Mouse (Mus musculus) limb, embryonic 15.5 days (tissue): ENCODE measurements at regions not wholly inside any gene's neighbourhood (a gene's known extent, or its start where the extent isn't known, plus 50 kb on each side); places are given as distances from the start of the nearest gene placed in this dataset.

ENCODE experiments used
- ATAC-seq: fragments of 200-750 bp; cut with Nextera tagmentation; 2 replicates; pipeline ENCODE4 v1.8.0; 2017; ENCODE audit warnings: low read depth, moderate TSS enrichment; ENCODE audit not compliant: insufficient number of reproducible peaks, low FRiP score, low TSS enrichment
- H3K27ac ChIP-seq: fragments of 300-500 bp; sonication (generic); 2 replicates; pipeline ENCODE4 v1.5.1; 2015; ENCODE audit warnings: moderate library complexity, mild to moderate bottlenecking, inconsistent platforms
- H3K27me3 ChIP-seq: fragments of 300-500 bp; sonication (generic); 2 replicates; pipeline ENCODE4 v1.6.1; 2015; ENCODE audit warnings: inconsistent platforms
- H3K36me3 ChIP-seq: fragments of 300-500 bp; sonication (generic); 2 replicates; pipeline ENCODE4 v1.6.1; 2015; ENCODE audit warnings: inconsistent platforms
- H3K4me1 ChIP-seq: fragments of 300-500 bp; sonication (generic); 2 replicates; pipeline ENCODE4 v1.6.1; 2015; ENCODE audit warnings: inconsistent platforms
- H3K4me2 ChIP-seq: fragments of 300-500 bp; sonication (generic); 2 replicates; pipeline ENCODE4 v1.6.1; 2015; ENCODE audit warnings: mild to moderate bottlenecking, inconsistent platforms
- H3K4me3 ChIP-seq: fragments of 300-500 bp; sonication (generic); 2 replicates; pipeline ENCODE4 v1.5.1; 2015; ENCODE audit warnings: mild to moderate bottlenecking, inconsistent platforms
- H3K9ac ChIP-seq: fragments of 300-500 bp; sonication (generic); 2 replicates; pipeline ENCODE4 v1.6.1; 2015; ENCODE audit warnings: inconsistent platforms
- H3K9me3 ChIP-seq: fragments of 300-500 bp; sonication (generic); 2 replicates; pipeline ENCODE4 v1.6.1; 2016; ENCODE audit warnings: inconsistent platforms
- WGBS: fragments of 180-500 bp; shearing (Covaris S2); methylation state at CpG from one replicate; pipeline ENCODE4 v1.1.7; 2015; 5-methylcytosine and 5-hydroxymethylcytosine counted together

DNA sequence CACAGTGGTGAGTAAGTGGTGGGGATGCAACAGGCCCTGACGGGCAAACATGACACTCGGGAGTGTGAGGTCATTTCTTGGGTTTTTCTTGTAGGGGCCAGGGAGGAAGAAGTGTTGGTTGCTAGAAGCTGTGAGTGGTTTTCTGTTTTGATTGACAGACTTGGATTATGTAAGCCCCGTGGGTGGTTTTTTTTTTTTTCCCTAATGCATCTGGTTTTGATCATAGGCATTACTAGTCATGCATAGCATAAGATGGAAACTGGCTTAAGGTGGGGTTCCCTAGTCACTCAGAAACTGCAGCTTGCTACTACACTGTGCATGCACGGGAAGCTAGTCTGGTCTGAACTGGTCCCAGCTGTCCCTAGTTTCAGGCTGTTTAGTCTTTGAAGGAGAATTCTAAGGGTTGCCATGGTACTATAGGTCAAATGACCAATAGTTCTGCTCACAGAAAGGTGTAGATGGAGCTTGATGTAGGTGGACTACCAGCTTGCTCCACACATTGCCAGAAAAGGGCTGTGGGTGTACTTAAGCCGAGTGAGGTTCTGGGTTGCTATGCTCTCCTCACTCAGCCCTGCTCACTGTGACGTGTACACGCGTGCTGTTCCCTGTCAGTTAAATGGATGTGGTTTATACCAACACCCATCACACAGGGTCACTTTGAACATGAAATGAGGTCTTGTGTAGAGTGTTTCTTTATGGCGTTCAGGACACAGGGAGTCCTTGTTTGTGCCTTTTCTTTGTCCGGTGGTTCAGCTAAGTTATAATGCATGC lies 301.9 kb downstream of the Fut8 start:
- ATAC-seq = no peak
- Histone ChIP-seq H3K9ac (no peak overlapping the region), H3K4me1 (no peaks in the 10 kb centered on the region), H3K4me3 (no peak overlapping the region), H3K27ac (no peak overlapping the region), H3K4me2 (no peak overlapping the region), H3K27me3 (no peaks in the 10 kb centered on the region), H3K36me3 (no peaks in the 10 kb centered on the region), H3K9me3 (no peaks in the 10 kb centered on the region)
- 60% methylated on average over 10 of the region's 10 CpGs for WGBS

DNA sequence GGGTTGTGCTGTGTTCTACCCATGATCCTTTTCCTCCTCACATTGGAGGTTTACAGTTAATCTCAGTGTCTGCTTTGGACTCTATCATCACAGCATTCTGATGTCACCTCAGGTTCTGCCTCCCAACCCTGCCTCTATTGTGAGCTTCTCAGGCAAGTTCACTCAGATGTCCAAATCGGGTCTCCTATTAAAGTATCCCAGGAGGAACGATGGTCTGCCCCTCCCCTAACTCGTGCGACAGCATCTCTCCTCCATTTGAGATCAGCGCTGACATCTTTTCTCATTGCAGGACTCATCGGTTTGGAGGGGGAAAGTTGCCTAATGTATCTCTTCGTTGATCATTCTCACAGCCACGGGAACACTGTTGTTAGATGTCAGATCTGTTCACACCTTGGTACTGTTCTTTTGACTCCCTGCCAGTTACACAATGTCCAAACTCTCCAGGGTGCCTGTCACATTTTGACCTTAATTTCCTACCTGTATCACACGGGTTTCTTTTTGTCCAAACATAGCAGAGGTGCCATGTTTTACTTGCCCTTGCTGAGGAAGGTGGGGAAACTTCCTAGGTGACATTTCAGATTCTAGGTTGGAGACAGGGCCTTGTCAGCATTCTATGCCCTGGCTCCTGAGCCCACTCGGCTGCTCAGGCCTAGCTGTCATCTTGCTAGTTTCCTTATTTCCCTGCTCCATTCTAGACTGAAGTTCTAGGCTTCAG lies 303.3 kb downstream of the Fut8 start:
- no peaks in the 10 kb centered on the region for H3K9me3 ChIP-seq
- no peaks in the 10 kb centered on the region for H3K27me3 ChIP-seq
- no peak overlapping the region for H3K9ac ChIP-seq
- H3K4me2 ChIP-seq = no peak overlapping the region
- WGBS = 84% methylated on average over 10 of the region's 10 CpGs
- no peaks in the 10 kb centered on the region for H3K36me3 ChIP-seq
- no peak for ATAC-seq
- no peaks in the 10 kb centered on the region for H3K4me1 ChIP-seq
- H3K27ac ChIP-seq = no peak overlapping the region
- H3K4me3 ChIP-seq = no peak overlapping the region

DNA sequence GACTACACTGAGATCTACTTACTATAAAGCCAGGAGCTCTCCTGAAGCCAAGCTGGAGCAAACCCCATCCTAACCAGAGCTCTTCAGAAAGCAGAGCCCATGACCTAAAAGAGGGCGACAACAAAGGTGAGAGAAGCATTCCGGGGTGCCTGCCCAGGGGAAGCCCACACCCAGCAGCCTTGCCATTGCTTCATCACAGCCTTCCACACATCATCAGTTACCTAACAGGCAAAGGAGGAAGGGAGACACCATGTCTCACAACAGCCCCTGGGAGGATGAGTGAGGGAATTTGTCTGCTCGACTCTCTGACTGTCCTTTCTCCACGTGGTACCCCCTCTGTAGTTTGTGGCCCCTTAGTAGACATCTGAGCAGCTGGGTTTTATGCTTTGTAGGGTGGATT lies 303.9 kb downstream of the Fut8 start:
- Histone ChIP-seq H3K4me1 (no peaks in the 10 kb centered on the region), H3K4me3 (no peak overlapping the region), H3K27me3 (no peaks in the 10 kb centered on the region), H3K27ac (no peak overlapping the region), H3K4me2 (no peak overlapping the region), H3K36me3 (no peaks in the 10 kb centered on the region), H3K9ac (no peak overlapping the region), H3K9me3 (no peaks in the 10 kb centered on the region)
- no peak for ATAC-seq
- 78% methylated on average over 4 of the region's 4 CpGs for WGBS

DNA sequence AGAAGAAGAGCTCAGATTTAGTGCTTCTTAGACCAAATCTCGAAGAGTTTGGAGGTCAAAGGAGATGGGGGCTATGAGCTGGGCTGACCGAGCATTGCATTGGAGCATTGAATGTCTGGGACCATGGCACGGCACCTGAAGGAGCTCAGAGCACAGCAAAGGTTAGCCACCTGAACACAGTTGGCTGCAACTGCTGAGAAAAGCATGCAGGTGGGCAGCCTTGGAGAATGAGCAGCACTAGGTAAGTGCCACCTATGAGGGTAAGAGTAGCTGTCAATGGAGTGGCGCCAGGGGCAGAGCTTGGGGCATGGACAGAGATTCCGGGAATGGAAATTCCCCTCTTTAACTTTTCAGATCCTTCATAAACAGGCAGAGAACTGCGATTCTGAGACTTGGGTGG lies 305.7 kb downstream of the Fut8 start:
- H3K9ac ChIP-seq = no peak overlapping the region
- H3K4me3 ChIP-seq = no peak overlapping the region
- H3K27me3 ChIP-seq = no peaks in the 10 kb centered on the region
- no peaks in the 10 kb centered on the region for H3K4me1 ChIP-seq
- no peak overlapping the region for H3K4me2 ChIP-seq
- no peak for ATAC-seq
- no peaks in the 10 kb centered on the region for H3K9me3 ChIP-seq
- H3K27ac ChIP-seq = no peak overlapping the region
- 88% methylated on average over 6 of the region's 6 CpGs for WGBS
- H3K36me3 ChIP-seq = no peaks in the 10 kb centered on the region

DNA sequence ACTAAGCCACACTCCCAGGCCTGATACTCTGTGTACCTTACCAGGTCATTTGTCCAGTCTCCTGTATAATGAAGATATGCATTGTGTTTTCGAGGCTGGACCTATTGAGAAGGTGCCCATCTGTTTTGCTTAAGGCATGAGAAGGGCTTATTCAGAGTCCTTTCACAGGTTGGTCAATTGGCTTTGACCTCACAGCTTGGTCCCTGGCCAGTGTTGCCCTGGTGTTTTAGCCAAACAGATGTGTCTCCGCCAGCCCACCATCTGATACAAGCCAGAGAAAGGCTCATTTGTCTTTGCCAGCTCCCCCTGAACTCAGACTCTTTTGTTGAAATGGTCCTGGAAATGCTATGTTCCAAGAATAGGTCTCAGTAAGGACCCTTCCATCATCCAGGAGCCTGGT lies 308.2 kb downstream of the Fut8 start:
- 74% methylated on average over 2 of the region's 2 CpGs for WGBS
- Histone ChIP-seq H3K4me1 (no peaks in the 10 kb centered on the region), H3K9ac (no peak overlapping the region), H3K9me3 (no peaks in the 10 kb centered on the region), H3K4me3 (no peak overlapping the region), H3K27ac (no peak overlapping the region), H3K27me3 (no peaks in the 10 kb centered on the region), H3K4me2 (no peak overlapping the region), H3K36me3 (no peaks in the 10 kb centered on the region)
- ATAC-seq = no peak

DNA sequence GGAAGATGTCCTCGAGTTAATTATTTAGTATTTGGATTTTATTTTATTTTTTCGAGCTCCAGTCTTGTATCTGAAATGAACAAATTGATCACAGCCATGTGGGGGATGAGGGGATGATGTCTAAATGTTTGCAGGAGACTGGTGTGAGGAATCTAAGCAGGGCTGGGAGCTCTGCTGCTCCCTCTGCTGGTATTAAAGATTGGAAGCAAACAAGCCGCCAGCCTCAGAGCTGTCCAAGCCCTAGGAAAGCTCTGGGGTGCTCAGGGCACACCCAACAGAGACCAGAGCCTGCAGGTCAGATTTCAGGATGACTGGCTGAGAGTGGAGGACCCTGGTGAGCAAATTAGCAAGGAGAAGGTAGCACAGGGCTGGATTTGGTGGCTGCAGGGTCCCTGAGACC lies 330.4 kb downstream of the Fut8 start:
- 3% methylated on average over 3 of the region's 3 CpGs for WGBS
- H3K36me3 ChIP-seq = no peaks in the 10 kb centered on the region
- ATAC-seq = no peak
- no peaks in the 10 kb centered on the region for H3K4me1 ChIP-seq
- H3K4me2 ChIP-seq = no peak overlapping the region
- H3K9me3 ChIP-seq = no peaks in the 10 kb centered on the region
- no peak overlapping the region for H3K4me3 ChIP-seq
- no peak overlapping the region for H3K9ac ChIP-seq
- H3K27me3 ChIP-seq = 0 out of 2 replicates have a peak, but pooled peaks cover 3% of the 10 kb centered on the region
- no peak overlapping the region for H3K27ac ChIP-seq

DNA sequence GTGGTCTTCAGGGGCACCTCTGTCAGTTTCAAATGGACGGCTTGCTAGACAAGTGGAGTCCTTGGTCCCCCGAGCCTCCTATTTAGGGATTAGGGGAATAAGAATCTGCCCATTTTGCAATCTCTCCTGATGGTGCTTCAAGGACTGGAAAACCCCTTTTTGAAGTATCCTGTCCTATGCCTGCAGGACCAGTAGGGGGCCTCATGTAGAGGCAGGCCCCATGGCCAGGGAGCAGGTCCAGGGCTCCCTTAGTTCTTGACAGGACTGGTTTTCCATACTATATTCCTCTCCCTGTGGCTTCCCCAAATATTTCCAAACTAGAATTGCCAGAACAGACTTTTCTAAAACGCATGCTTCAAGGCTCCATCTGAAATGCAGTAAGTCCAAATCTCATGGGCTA lies 332.6 kb downstream of the Fut8 start:
- no peaks in the 10 kb centered on the region for H3K9me3 ChIP-seq
- no peak overlapping the region for H3K4me2 ChIP-seq
- H3K27me3 ChIP-seq = 0 out of 2 replicates have a peak, but pooled peaks cover 3% of the 10 kb centered on the region
- no peak for ATAC-seq
- H3K9ac ChIP-seq = no peak overlapping the region
- 78% methylated on average over 3 of the region's 3 CpGs for WGBS
- no peaks in the 10 kb centered on the region for H3K4me1 ChIP-seq
- no peaks in the 10 kb centered on the region for H3K36me3 ChIP-seq
- no peak overlapping the region for H3K4me3 ChIP-seq
- H3K27ac ChIP-seq = no peak overlapping the region

DNA sequence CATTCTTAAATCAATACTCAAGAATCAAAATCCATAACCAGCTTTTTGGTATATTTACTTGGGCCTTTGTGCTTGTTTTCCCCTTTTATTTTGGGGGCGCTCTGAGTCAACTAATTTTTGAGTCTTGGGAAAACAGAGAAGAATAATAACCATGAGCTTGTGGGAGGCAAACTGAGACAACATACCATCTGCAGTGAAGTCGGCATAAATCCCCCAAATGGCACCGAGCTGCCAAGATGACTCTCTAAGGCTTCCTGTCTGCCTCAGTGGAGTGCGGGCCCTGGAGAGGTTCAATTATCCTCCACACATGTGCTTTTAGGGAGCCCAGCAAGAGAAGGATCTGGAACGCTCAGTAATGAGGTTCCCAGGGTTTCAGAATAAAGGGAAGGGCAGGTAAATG lies 333.1 kb downstream of the Fut8 start:
- H3K4me1 ChIP-seq = no peaks in the 10 kb centered on the region
- H3K4me3 ChIP-seq = no peak overlapping the region
- 80% methylated on average over 5 of the region's 5 CpGs for WGBS
- H3K9ac ChIP-seq = no peak overlapping the region
- no peak overlapping the region for H3K27ac ChIP-seq
- H3K9me3 ChIP-seq = no peaks in the 10 kb centered on the region
- no peak for ATAC-seq
- 0 out of 2 replicates have a peak, but pooled peaks cover 3% of the 10 kb centered on the region for H3K27me3 ChIP-seq
- H3K4me2 ChIP-seq = no peak overlapping the region
- no peaks in the 10 kb centered on the region for H3K36me3 ChIP-seq

DNA sequence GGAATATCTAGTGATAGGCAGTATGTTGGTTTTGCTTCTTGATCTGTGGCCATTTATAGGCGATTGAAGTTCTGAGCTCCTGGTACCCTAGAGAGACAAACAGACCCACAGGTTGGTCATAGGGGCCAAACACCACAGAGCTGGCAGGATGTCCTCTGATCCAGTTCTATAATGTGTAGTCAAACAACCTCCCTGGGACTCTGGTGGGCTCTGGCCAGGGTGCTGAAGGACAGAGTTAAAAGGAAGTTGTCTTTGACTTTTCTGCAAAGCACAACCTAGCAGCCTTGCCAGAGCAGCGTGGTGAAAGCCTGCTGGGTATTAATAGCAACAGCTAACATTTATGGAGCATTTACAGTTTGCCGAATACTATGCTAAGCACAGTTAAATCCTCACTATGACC lies 337.1 kb downstream of the Fut8 start:
- ATAC-seq = no peak
- 43% methylated on average over 3 of the region's 3 CpGs for WGBS
- no peak overlapping the region for H3K9ac ChIP-seq
- H3K27me3 ChIP-seq = 0 out of 2 replicates have a peak, but pooled peaks cover 3% of the 10 kb centered on the region
- H3K27ac ChIP-seq = no peak overlapping the region
- no peaks in the 10 kb centered on the region for H3K9me3 ChIP-seq
- no peak overlapping the region for H3K4me2 ChIP-seq
- H3K4me1 ChIP-seq = no peaks in the 10 kb centered on the region
- H3K36me3 ChIP-seq = no peaks in the 10 kb centered on the region
- H3K4me3 ChIP-seq = no peak overlapping the region

DNA sequence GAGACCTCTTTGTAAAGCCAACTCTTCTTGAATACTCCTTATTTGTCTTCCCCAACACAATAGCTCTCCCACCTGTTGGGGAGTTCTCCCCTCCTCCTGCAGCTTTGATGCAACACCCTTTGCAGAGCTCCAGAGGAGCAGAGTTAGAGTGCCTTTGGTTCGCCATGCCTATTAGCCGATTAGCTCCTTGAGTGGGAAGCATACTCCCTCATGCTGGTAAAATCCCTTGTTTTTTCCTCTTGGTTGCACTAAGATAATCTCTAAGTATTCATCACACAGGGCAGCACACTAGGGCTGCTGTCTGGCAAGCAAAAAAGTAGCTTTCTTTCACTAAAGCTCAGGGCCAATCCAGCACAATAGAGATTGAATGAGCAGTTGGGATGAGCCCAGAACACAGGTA lies 350.4 kb downstream of the Fut8 start:
- Histone ChIP-seq H3K9me3 (no peaks in the 10 kb centered on the region), H3K9ac (no peak overlapping the region), H3K4me3 (no peak overlapping the region), H3K36me3 (no peaks in the 10 kb centered on the region), H3K27me3 (no peaks in the 10 kb centered on the region), H3K27ac (no peak overlapping the region), H3K4me1 (no peaks in the 10 kb centered on the region), H3K4me2 (no peak overlapping the region)
- no peak for ATAC-seq
- WGBS = 81% methylated on average over 2 of the region's 2 CpGs

DNA sequence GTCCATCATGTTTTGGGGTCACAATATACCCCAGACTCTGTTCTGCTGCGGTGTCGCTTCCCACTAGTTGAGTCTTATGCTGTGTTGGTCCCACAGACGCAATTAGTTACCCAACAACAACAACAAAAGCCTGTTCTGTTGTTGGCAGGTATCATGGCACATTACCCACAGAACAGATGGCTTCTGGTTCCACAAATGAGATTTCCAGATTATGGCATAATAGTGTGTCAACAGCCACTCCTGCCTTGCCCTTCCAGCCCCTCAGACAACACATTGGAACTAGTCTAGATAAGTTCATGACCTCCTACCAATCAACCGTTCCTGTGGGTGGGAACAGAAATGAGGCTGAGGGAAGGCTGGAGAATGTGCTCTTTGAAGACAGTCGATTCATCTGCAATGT lies 351.5 kb downstream of the Fut8 start:
- Histone ChIP-seq H3K4me3 (no peak overlapping the region), H3K9ac (no peak overlapping the region), H3K4me1 (no peaks in the 10 kb centered on the region), H3K9me3 (no peaks in the 10 kb centered on the region), H3K27ac (no peak overlapping the region), H3K27me3 (no peaks in the 10 kb centered on the region), H3K36me3 (no peaks in the 10 kb centered on the region), H3K4me2 (no peak overlapping the region)
- 60% methylated on average over 5 of the region's 5 CpGs for WGBS
- ATAC-seq = no peak

DNA sequence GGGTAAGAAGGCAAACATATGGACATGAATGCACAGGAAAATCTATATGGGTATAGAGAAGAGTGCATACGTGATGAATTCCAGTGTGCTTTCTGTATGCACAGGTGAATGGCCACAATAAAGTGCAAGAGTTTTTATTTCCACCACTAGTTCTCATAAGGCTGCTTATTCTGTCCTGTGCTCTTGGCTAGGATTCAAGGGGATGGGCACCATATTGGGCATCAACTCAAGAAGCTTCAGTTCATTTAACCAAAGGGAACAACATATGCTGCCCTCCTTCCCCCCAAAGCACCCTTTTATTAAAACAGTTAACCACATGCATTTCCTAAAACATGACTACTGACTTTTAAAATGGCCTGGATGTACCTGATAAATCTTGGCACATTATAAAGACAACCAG lies 356.2 kb downstream of the Fut8 start:
- peaks cover 8% of the 10 kb centered on the region; the same call in 1 of the 2 replicates for H3K4me1 ChIP-seq
- no peak overlapping the region for H3K27ac ChIP-seq
- H3K9ac ChIP-seq = no peak overlapping the region
- no peak overlapping the region for H3K4me2 ChIP-seq
- no peaks in the 10 kb centered on the region for H3K36me3 ChIP-seq
- H3K9me3 ChIP-seq = no peaks in the 10 kb centered on the region
- H3K27me3 ChIP-seq = no peaks in the 10 kb centered on the region
- ATAC-seq = no peak
- WGBS = 94% methylated on average over 1 of the region's 1 CpGs
- H3K4me3 ChIP-seq = no peak overlapping the region
